Mouse (Mus musculus) intestine, postnatal 0 days (tissue): ENCODE results near the gene Dlg4. TPM values are rescaled to one million over a fixed set of nuclear protein-coding genes. Genes with fewer than 3 reads are reported as not detected.

ENCODE experiments used
- ATAC-seq: fragments of 200-750 bp; cut with Nextera tagmentation; 2 replicates; pipeline ENCODE4 v1.8.0; 2017; ENCODE audit warnings: mild to moderate bottlenecking, moderate TSS enrichment, moderate library complexity
- H3K27ac ChIP-seq: fragments of 300-500 bp; sonication (generic); 2 replicates; pipeline ENCODE4 v1.5.1; 2014; ENCODE audit warnings: mild to moderate bottlenecking, low read depth, low read length, moderate library complexity
- H3K27me3 ChIP-seq: fragments of 300-500 bp; sonication (generic); replicated peaks from 2 replicates; pipeline ENCODE4 v1.6.1; 2014; ENCODE audit warnings: low read length, mixed read lengths; ENCODE audit not compliant: control insufficient read depth, insufficient read depth
- H3K36me3 ChIP-seq: fragments of 300-500 bp; sonication (generic); 2 replicates; pipeline ENCODE4 v1.6.1; 2014; ENCODE audit warnings: mild to moderate bottlenecking, moderate library complexity; ENCODE audit not compliant: control insufficient read depth, insufficient read depth
- H3K4me1 ChIP-seq: fragments of 300-500 bp; sonication (generic); replicated peaks from 2 replicates; pipeline ENCODE4 v1.6.1; 2014; ENCODE audit warnings: antibody characterized with exemption, low read length, mixed read lengths; ENCODE audit not compliant: control insufficient read depth, insufficient read depth
- H3K4me2 ChIP-seq: fragments of 300-500 bp; sonication (generic); replicated peaks from 2 replicates; pipeline ENCODE4 v1.6.1; 2014; ENCODE audit warnings: low read depth, mild to moderate bottlenecking, moderate library complexity
- H3K4me3 ChIP-seq: fragments of 300-500 bp; sonication (generic); 2 replicates; pipeline ENCODE4 v1.5.1; 2014; ENCODE audit warnings: low read depth, low read length
- H3K9ac ChIP-seq: fragments of 300-500 bp; sonication (generic); 2 replicates; pipeline ENCODE4 v1.6.1; 2014; ENCODE audit warnings: mild to moderate bottlenecking, low read depth, low read length
- H3K9me3 ChIP-seq: fragments of 300-500 bp; sonication (generic); 2 replicates; pipeline ENCODE4 v1.6.1; 2016; ENCODE audit warnings: mixed run types; ENCODE audit not compliant: control insufficient read depth
- CTCF ChIP-seq: sonication (generic); IDR thresholded peaks from 2 replicates; pipeline ENCODE4 v1.5.1; 2016; ENCODE audit warnings: low read depth, mild to moderate bottlenecking, control low read depth, antibody characterized with exemption, moderate library complexity
- WGBS: fragments of 180-500 bp; shearing (Covaris S2); extraction: QIAGEN DNeasy Blood & Tissue Kit; methylation state at CpG from one replicate; pipeline ENCODE4 v1.1.7; 2014; 5-methylcytosine and 5-hydroxymethylcytosine counted together
- polyA plus RNA-seq: library from polyadenylated mRNA; unstranded; fragments of >200 nt; fragmentation: Nextera tagmentation; extraction: Ambion mirVana; gene quantifications from 2 replicates; pipeline ENCODE4 v1.2.1, GENCODE M21; 2015

Dlg4 gene
- 1.4 and 1.8 TPM in 2 replicates for polyA plus RNA-seq

GRCm38 (mm10) chr11:70016669-70017068 lies at the start of gene Dlg4:
Dlg4 (plus strand) TSS chr11:70016942.
- H3K27ac ChIP-seq, result no peak within 1 kb of the TSS
- H3K9ac ChIP-seq, result no peak within 1 kb of the TSS

DNA sequence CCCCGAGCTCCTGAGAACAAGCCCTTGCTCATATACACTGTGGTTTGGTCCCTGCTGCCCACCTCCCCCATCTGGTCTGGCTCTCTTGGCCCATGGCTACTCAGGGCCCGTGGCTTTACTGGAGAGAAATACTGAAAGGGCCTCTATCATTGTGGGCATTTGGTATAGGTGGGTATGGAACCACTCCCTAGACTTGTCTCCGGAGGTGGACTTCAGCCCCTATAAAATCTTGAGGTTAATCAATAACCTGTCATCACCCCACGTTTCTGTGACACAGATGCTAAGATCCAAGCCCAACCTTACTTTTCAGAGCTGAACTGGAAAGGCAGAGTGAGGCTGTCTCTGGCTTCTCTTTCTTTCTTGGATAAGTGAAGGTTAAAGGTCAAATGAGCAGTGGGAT lies 47.9 kb upstream of the Dlg4 start:
- H3K27me3 ChIP-seq, result 0 out of 2 replicates have a peak, but pooled peaks cover 4% of the 10 kb centered on the region
- H3K4me3 ChIP-seq, result no peak overlapping the region
- no peak for TF ChIP-seq CTCF
- 33% methylated on average over 4 of the region's 4 CpGs for WGBS
- no peak overlapping the region for H3K9ac ChIP-seq
- peak; percentile 49 for ATAC-seq
- no peaks in the 10 kb centered on the region for H3K9me3 ChIP-seq
- peaks cover 27% of the 10 kb centered on the region for H3K36me3 ChIP-seq
- peak overlapping the region; percentile 70 for H3K4me2 ChIP-seq
- H3K27ac ChIP-seq, result peak overlapping the region; percentile 96
- H3K4me1 ChIP-seq, result no peaks in the 10 kb centered on the region

More at GRCm38 (mm10) chr11:70016669-70017068, at the start of gene Dlg4:
- Histone ChIP-seq H3K4me3 (no peak within 1 kb of the TSS), H3K36me3 (peaks cover 23% of the 10 kb centered on the region), H3K9me3 (no peaks in the 10 kb centered on the region), H3K4me2 (peak within 1 kb of the TSS; percentile 58; the same call in 1 of the 2 replicates), H3K4me1 (0 out of 2 replicates have a peak, but pooled peaks cover 8% of the 10 kb centered on the region), H3K27me3 (no peaks in the 10 kb centered on the region)
- WGBS, result 78% methylated on average over 3 of the region's 3 CpGs
- ATAC-seq, result no peak
- no peak for TF ChIP-seq CTCF

DNA sequence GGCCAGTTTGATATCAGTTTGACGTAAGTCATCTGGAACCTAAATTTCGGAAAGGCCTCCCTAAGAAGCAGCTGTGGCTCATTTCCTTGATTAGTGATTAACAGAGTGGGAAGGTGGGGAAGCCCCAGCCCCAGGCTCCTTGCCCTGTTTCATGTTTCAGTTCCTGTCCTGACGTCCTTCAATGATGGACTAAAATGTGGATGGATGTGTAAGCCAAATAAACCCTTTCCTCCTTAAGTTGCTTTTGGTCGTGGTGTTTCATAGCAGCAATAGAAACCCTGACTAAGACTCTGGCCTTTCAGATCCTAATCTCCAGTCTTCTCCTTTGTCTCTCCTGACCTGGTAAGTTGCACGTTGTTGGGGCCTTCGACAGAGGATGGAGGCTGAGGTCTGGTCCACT lies 46.5 kb upstream of the Dlg4 start:
- H3K4me1 ChIP-seq, result no peaks in the 10 kb centered on the region
- H3K9me3 ChIP-seq, result no peaks in the 10 kb centered on the region
- WGBS, result 41% methylated on average over 6 of the region's 6 CpGs
- H3K4me2 ChIP-seq, result 0 out of 2 replicates have a peak overlapping the region, but pooled peaks have one; percentile 2
- H3K27me3 ChIP-seq, result 0 out of 2 replicates have a peak, but pooled peaks cover 3% of the 10 kb centered on the region
- ATAC-seq, result no peak
- H3K4me3 ChIP-seq, result no peak overlapping the region
- H3K9ac ChIP-seq, result no peak overlapping the region
- peaks cover 35% of the 10 kb centered on the region for H3K36me3 ChIP-seq
- no peak for TF ChIP-seq CTCF
- H3K27ac ChIP-seq, result peak overlapping the region; percentile 17; the same call in 1 of the 2 replicates

DNA sequence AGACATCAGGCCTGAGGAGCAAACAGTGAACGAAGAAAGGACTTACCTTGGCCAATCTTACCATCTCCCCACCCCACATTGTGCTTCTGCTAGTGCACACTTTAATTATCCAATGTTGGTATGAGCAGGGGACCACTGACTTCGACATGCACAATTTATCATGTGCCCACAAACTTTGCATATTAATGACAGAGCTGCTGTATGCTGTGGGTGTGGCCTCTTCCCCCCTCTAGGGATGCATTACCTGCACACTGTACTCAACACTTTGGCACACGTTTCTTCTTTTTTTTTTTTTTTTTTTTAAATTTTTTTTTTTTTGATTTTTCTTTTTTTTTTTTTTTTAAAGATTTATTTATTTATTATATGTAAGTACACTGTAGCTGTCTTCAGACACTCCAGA lies 46.0 kb upstream of the Dlg4 start:
- H3K36me3 ChIP-seq, result peaks cover 40% of the 10 kb centered on the region
- no peak overlapping the region for H3K4me3 ChIP-seq
- 47% methylated on average over 3 of the region's 3 CpGs for WGBS
- no peak for ATAC-seq
- TF ChIP-seq CTCF, result no peak
- no peaks in the 10 kb centered on the region for H3K27me3 ChIP-seq
- H3K4me2 ChIP-seq, result 0 out of 2 replicates have a peak overlapping the region, but pooled peaks have one; percentile 2
- H3K9me3 ChIP-seq, result no peaks in the 10 kb centered on the region
- H3K9ac ChIP-seq, result no peak overlapping the region
- H3K4me1 ChIP-seq, result no peaks in the 10 kb centered on the region
- peak overlapping the region; percentile 17; the same call in 1 of the 2 replicates for H3K27ac ChIP-seq

GRCm38 (mm10) chr11:69974907-69975306 lies 41.8 kb upstream of the Dlg4 start:
- 93% methylated on average over 2 of the region's 2 CpGs for WGBS
- Histone ChIP-seq H3K4me3 (no peak overlapping the region), H3K9ac (no peak overlapping the region), H3K36me3 (peaks cover 44% of the 10 kb centered on the region), H3K9me3 (no peaks in the 10 kb centered on the region), H3K4me2 (no peak overlapping the region), H3K4me1 (no peaks in the 10 kb centered on the region), H3K27me3 (no peaks in the 10 kb centered on the region), H3K27ac (no peak overlapping the region)
- TF ChIP-seq CTCF, result no peak
- no peak for ATAC-seq

GRCm38 (mm10) chr11:69976271-69976670 lies 40.5 kb upstream of the Dlg4 start:
- Histone ChIP-seq H3K4me3 (no peak overlapping the region), H3K9ac (no peak overlapping the region), H3K36me3 (peaks cover 42% of the 10 kb centered on the region), H3K4me2 (no peak overlapping the region), H3K4me1 (no peaks in the 10 kb centered on the region), H3K27me3 (no peaks in the 10 kb centered on the region), H3K9me3 (no peaks in the 10 kb centered on the region), H3K27ac (no peak overlapping the region)
- no peak for TF ChIP-seq CTCF
- 76% methylated on average over 4 of the region's 4 CpGs for WGBS
- ATAC-seq, result no peak
